Mouse (Mus musculus) large intestine, adult 2 months (tissue): Measurements from ENCODE around the gene Pip. TPM values are rescaled to one million over a fixed set of nuclear protein-coding genes. Genes with fewer than 3 reads are reported as not detected.

Source experiments
- DNase-seq: peaks from one replicate; pipeline ENCODE4 v3.0.0-alpha.2; 2012; ENCODE audit warnings: low read depth, low spot score
- WGBS: fragments of 180-500 bp; shearing (Covaris S2); methylation state at CpG from one replicate; pipeline ENCODE4 v1.1.7; 2018; 5-methylcytosine and 5-hydroxymethylcytosine counted together
- polyA plus RNA-seq: library from polyadenylated mRNA; depleted of rRNA; stranded (reverse); fragments of >200 nt; gene quantifications from 2 replicates; pipeline ENCODE4 v1.2.3, GENCODE M21; 2012; rRNA removed

The Pip gene
- polyA plus RNA-seq, result not detected in 2 replicates

GRCm38 (mm10) chr6:41847235-41847634 lies at the start of gene Pip:
Gene Pip, plus strand, starts transcription at chr6:41847535.
- WGBS, result 77% methylated on average over 2 of the region's 2 CpGs
- no peak for DNase-seq

DNA sequence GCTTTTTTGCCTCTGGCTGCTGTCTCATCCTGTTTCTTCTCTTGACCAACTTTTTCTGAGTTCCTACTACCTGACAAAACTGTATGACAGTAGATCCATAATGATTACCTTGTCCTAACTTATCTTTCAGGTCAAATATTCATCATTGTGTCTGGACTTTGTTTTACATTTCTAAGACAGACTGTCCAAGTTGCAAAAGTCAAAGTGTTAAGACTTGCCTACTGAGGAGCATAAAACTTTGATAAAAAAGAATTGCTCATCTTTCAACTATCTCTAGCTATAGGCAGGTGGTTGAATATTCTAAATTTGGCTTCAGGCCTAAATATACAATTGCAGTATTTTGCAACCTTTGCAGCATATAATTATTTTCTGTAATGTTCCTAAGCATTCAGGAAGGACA lies 23.2 kb upstream of the Pip start:
- no peak for DNase-seq

DNA sequence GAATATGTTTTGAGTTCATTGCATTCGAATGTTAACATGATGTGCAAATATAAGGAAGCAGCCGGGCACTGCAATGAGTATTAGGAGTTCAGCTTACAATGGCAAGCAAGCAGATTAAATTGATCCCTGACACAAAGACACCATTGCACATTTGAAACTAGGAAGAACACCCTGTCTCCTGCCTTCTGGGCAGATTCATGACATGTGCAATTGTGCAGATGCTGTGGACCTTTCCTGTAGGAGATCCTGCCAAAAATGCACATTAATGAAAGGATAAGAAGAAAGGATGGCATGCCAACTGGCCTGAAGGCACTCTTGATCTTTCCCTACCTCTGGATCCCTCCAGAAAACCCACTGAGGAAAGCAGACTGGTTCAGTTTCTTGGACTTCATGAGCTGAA lies 17.8 kb upstream of the Pip start:
- WGBS, result 79% methylated on average over 2 of the region's 2 CpGs

DNA sequence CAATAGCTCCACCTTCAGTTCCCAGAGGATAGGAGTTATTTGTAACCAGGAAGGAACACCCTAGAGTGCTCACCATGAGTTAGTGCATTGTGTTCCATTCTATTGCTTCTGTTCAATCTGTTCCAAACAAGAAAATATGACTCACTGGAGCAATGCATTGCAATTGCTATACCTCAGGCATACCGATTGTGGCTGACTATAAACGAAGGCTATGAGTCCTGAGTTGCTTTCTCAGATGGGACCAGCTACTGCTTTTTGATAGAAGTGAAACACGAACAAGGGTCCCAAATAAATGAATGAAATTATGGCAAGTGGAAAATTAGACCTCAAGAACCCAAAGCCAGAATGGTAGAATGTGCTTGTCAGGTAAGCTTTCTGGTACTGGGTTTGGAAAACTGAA lies 5.4 kb downstream of the Pip start, which contains the start of gene Sval2:
Sval2 (plus strand) TSS at position 301 of the 400 bp plus-strand sequence.
- WGBS, result 84% methylated on average over 3 of the region's 3 CpGs
- no peak for DNase-seq

More for the DNA sequence above, 17.8 kb upstream of the Pip start:
- no peak for DNase-seq

GRCm38 (mm10) chr6:41864038-41864437 lies 16.7 kb downstream of the Pip start:
- no peak for DNase-seq
- WGBS, result 64% methylated on average over 2 of the region's 2 CpGs

Other genes starting within 250 kb of the Pip start
- 1.5 and 2.7 TPM in 2 replicates for gene Ephb6, start 242.1 kb upstream of the Pip start, polyA plus RNA-seq
- 0.06 TPM in 1 of 2 replicates, not detected in the other for gene Trpv6, start 211.1 kb upstream of the Pip start, polyA plus RNA-seq
- gene Trpv5, start 166.8 kb upstream of the Pip start, polyA plus RNA-seq, result not detected in 2 replicates
- gene Llcfc1, start 163.1 kb upstream of the Pip start, polyA plus RNA-seq, result not detected in 2 replicates
- gene Kel, start 143.2 kb upstream of the Pip start, polyA plus RNA-seq, result not detected in 2 replicates
- gene Olfr459, start 72.4 kb upstream of the Pip start, polyA plus RNA-seq, result not detected in 2 replicates
- gene Sval2, start 5.5 kb downstream of the Pip start, polyA plus RNA-seq, result not detected in 2 replicates
- 1.6 and 4.9 TPM in 2 replicates for gene Sval1, start 104.1 kb downstream of the Pip start, polyA plus RNA-seq
- not detected in 2 replicates for gene Sval3, start 120.6 kb downstream of the Pip start, polyA plus RNA-seq
- not detected in 2 replicates for gene Sva, start 190.9 kb downstream of the Pip start, polyA plus RNA-seq